Mouse (Mus musculus) cortical plate, adult 2 months (tissue): ENCODE results near the gene Olfr1162.

Experiments used
- CTCF ChIP-seq: fragments of 200-500 bp; IDR thresholded peaks from 2 replicates; pipeline ENCODE4 v1.5.1; 2011; ENCODE audit warnings: mild to moderate bottlenecking, control low read depth, low read length; ENCODE audit not compliant: insufficient read depth; ENCODE audit errors: extremely low read depth
- POLR2A ChIP-seq: fragments of 200-500 bp; IDR thresholded peaks from 2 replicates; pipeline ENCODE4 v1.6.1; 2011; ENCODE audit warnings: mild to moderate bottlenecking, low read length, control low read depth; ENCODE audit not compliant: insufficient read depth; ENCODE audit errors: extremely low read depth

- no peak for TF ChIP-seq CTCF
- TF ChIP-seq POLR2A: no peak
Observed at GRCm38 (mm10) chr2:88037599-88037998, 13.3 kb downstream of the Olfr1162 start, which contains the start of gene Olfr73.
